In genomic region chrX:134750764-134751592, GRCm38 (mm10) we compare ENCODE assay signal across 8 mouse cellular contexts. TPM values are rescaled to one million over a fixed set of nuclear protein-coding genes. Genes with fewer than 3 reads are reported as not detected.
DNase-seq lines count a peak whose midpoint lies in the region; ATAC-seq and TF ChIP-seq lines count a peak whose summit lies in the region.

Gene Armcx6 (minus strand): TSS chrX:134751417.

- peak within 1 kb of the TSS; percentile 51 for H3K4me2 ChIP-seq in embryonic facial prominence, embryonic 12.5 days (replicated peaks)
- peak within 1 kb of the TSS; percentile 52 for H3K4me2 ChIP-seq in limb, embryonic 14.5 days (replicated peaks; ENCODE audit: low read depth, low read length, severe bottlenecking)
- peak within 1 kb of the TSS; percentile 54 for H3K4me2 ChIP-seq in midbrain, embryonic 15.5 days

- H3K9ac ChIP-seq in embryonic facial prominence, embryonic 12.5 days = peak within 1 kb of the TSS; percentile 61
- H3K9ac ChIP-seq in limb, embryonic 14.5 days (ENCODE audit: low read depth, low read length, severe bottlenecking) = peak within 1 kb of the TSS; percentile 58
- peak within 1 kb of the TSS; percentile 64 for H3K9ac ChIP-seq in midbrain, embryonic 15.5 days

- WGBS in embryonic facial prominence, embryonic 12.5 days = 20% methylated on average over 36 of the region's 36 CpGs
- WGBS in limb, embryonic 14.5 days = 25% methylated on average over 35 of the region's 36 CpGs
- 26% methylated on average over 36 of the region's 36 CpGs for WGBS in midbrain, embryonic 15.5 days

- peak within 1 kb of the TSS; percentile 49 for H3K4me3 ChIP-seq in embryonic facial prominence, embryonic 12.5 days
- peak within 1 kb of the TSS; percentile 53 for H3K4me3 ChIP-seq in limb, embryonic 14.5 days (replicated peaks; ENCODE audit: low read length)
- H3K4me3 ChIP-seq in midbrain, embryonic 15.5 days = peak within 1 kb of the TSS; percentile 53

- peak; percentile 87 for DNase-seq in A20 (ENCODE audit: low read depth, low spot score)
- peak; percentile 68 to 77 for DNase-seq in adrenal gland, postnatal 36 days
- peak; percentile 70 to 85 for DNase-seq in heart, adult 18-20 months
- peak; percentile 55 for DNase-seq in kidney, adult 18-20 months
- DNase-seq in limb, embryonic 14.5 days (ENCODE audit: low spot score) = peak; percentile 91
- DNase-seq in spleen, postnatal 14 days (ENCODE audit: low spot score in 2 of 2) = peak; percentile 26 to 33

- H3K27me3 ChIP-seq in embryonic facial prominence, embryonic 12.5 days = peaks cover 10% of the 10 kb centered on the region; the same call in 1 of the 2 replicates
- no peaks in the 10 kb centered on the region for H3K27me3 ChIP-seq in limb, embryonic 14.5 days (ENCODE audit: control insufficient read depth, insufficient read depth, low read length)
- H3K27me3 ChIP-seq in midbrain, embryonic 15.5 days (replicated peaks) = peaks cover 5% of the 10 kb centered on the region

- H3K27ac ChIP-seq in embryonic facial prominence, embryonic 12.5 days = peak within 1 kb of the TSS; percentile 84
- peak within 1 kb of the TSS; percentile 84 for H3K27ac ChIP-seq in limb, embryonic 14.5 days (replicated peaks; ENCODE audit: low read depth, low read length)
- H3K27ac ChIP-seq in midbrain, embryonic 15.5 days = peak within 1 kb of the TSS; percentile 87

- peak; percentile 90; the same call in 1 of the 2 replicates for TF ChIP-seq POLR2A in limb, embryonic 14.5 days (IDR thresholded peaks at IDR 0.05; ENCODE audit: borderline replicate concordance, extremely low read depth, insufficient read depth, insufficient read length)

- H3K36me3 ChIP-seq in embryonic facial prominence, embryonic 12.5 days = no peaks in the 10 kb centered on the region
- no peaks in the 10 kb centered on the region for H3K36me3 ChIP-seq in limb, embryonic 14.5 days (ENCODE audit: control insufficient read depth, insufficient read depth, low read length)
- no peaks in the 10 kb centered on the region for H3K36me3 ChIP-seq in midbrain, embryonic 15.5 days (replicated peaks)

- ATAC-seq in embryonic facial prominence, embryonic 12.5 days (ENCODE audit: insufficient number of reproducible peaks, insufficient read depth, low FRiP score, low TSS enrichment) = peak; percentile 90
- ATAC-seq in limb, embryonic 14.5 days (ENCODE audit: low FRiP score, low read depth) = peak; percentile 96
- peak; percentile 94 for ATAC-seq in midbrain, embryonic 15.5 days (replicated peaks)

- H3K9me3 ChIP-seq in embryonic facial prominence, embryonic 12.5 days = no peaks in the 10 kb centered on the region
- no peaks in the 10 kb centered on the region for H3K9me3 ChIP-seq in limb, embryonic 14.5 days (ENCODE audit: control insufficient read depth, low read length)
- H3K9me3 ChIP-seq in midbrain, embryonic 15.5 days = no peaks in the 10 kb centered on the region

- H3K4me1 ChIP-seq in embryonic facial prominence, embryonic 12.5 days = 0 out of 2 replicates have a peak, but pooled peaks cover 2% of the 10 kb centered on the region
- H3K4me1 ChIP-seq in limb, embryonic 14.5 days (ENCODE audit: control insufficient read depth, insufficient read depth, low read length) = peaks cover 2% of the 10 kb centered on the region; the same call in 1 of the 2 replicates
- peaks cover 8% of the 10 kb centered on the region for H3K4me1 ChIP-seq in midbrain, embryonic 15.5 days

RNA-seq across cellular contexts. Expression of gene Armcx6, which starts in this region (rescaled TPM):
- 10 to 100 TPM; 14.4 to 16.1 TPM for total RNA-seq in adrenal gland, postnatal 36 days (2021)
- 34.4 and 35.7 TPM in 2 replicates for polyA plus RNA-seq in embryonic facial prominence, embryonic 12.5 days (2016; fragmentation: Nextera tagmentation; extraction: Ambion mirVana)
- total RNA-seq in heart, adult 18-20 months (2021) = 1 to 10 TPM in 1 of 2 experiments, under 1 TPM in 1; 0.87 to 1.1 TPM
- 35.4 and 49.3 TPM in 2 replicates for polyA plus RNA-seq in limb, embryonic 14.5 days (2012; rRNA removed)
- 34.5 and 37.8 TPM in 2 replicates for polyA plus RNA-seq in limb, embryonic 14.5 days (2014; fragmentation: Nextera tagmentation; extraction: Ambion mirVana)
- 44.8 and 52.8 TPM in 2 replicates for polyA plus RNA-seq in midbrain, embryonic 15.5 days (2015; fragmentation: Nextera tagmentation; extraction: Ambion mirVana)

Comparison
In these comparisons a context has a peak if more than half of its experiments do, and no peak if none do; other contexts are left out.
1. Peak in every context shown above with its lines: DNase-seq, ATAC-seq, H3K4me3 ChIP-seq and H3K27ac ChIP-seq.
2. RNA of gene Armcx6 (total RNA-seq): 14.4 to 16.1 TPM in adrenal gland, postnatal 36 days; 0.87 to 1.1 TPM in heart, adult 18-20 months; every median in the first group is over 4 times any median in the second.
3. DNase-seq: peak in every context shown above with its lines; median percentile 91 in limb, embryonic 14.5 days; 87 in A20; 78 in heart, adult 18-20 months; 72 in adrenal gland, postnatal 36 days; 55 in kidney, adult 18-20 months; 30 in spleen, postnatal 14 days.